Mouse (Mus musculus): ENCODE measurements around the gene Malrd1. TPM values are rescaled to one million over a fixed set of nuclear protein-coding genes. Genes with fewer than 3 reads are reported as not detected.

Gene Malrd1
- not detected in 2 replicates for polyA plus RNA-seq (2015; fragmentation: Nextera tagmentation; extraction: Ambion mirVana)

DNA sequence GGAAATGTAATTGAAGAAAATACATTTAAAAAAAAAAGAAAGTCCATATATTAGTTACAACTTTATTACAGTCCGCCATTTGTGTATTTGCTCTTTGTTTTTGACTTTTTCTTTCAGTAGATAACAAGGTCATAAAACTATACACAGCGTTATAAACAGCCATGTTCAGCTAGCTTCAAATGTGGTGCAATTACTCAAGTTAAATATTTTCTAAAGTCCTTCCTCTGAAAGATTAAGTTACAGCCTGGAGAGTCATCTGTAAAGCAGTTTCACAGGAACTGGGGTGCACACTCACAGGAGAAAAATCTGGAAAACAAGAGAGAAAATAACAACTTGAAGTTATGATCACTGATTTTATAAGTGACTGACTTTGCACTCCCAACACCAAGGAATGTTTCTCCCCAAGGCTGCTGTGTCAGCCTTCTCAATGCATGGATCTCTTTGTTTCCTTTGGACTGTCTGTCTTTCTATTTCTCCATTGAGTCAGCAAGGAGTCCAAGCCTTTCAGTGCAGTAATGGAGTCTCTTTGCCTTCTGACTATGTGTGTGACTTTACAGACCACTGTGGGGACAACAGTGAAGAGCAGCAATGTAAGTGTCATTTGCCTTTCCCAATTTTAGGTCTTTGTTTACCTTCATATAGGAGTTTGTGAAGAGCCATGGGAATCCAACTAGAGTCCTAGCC, at the start of gene Malrd1:
Gene Malrd1 (plus strand): TSS at position 239 of the 684 bp plus-strand sequence.

